Mouse (Mus musculus) c-Kit-negative CD71-positive TER-119-positive erythroid progenitor cells, embryonic 14.5 days (primary cell): ENCODE measurements around the gene Dnal1.
A peak's percentile ranks its signal among the peaks of the same experiment; 100 is the strongest.

ENCODE experiments used
- DNase-seq: peaks from one replicate; pipeline ENCODE4 v3.0.0-alpha.2; 2013; ENCODE audit warnings: low read depth, low spot score

The Dnal1 gene

GRCm38 (mm10) chr12:84185547-84185946 lies 71.4 kb downstream of the Dnal1 start:
- no peak for DNase-seq

- DNase-seq = no peak
These were observed 72.4 kb downstream of the Dnal1 start for GRCm38 (mm10) chr12:84186536-84186935.

- DNase-seq = no peak
These were observed 72.8 kb downstream of the Dnal1 start for GRCm38 (mm10) chr12:84186950-84187349.

GRCm38 (mm10) chr12:84187752-84188601 lies 73.8 kb downstream of the Dnal1 start:
- DNase-seq = no peak

GRCm38 (mm10) chr12:84188881-84189444 lies 74.8 kb downstream of the Dnal1 start:
- DNase-seq = no peak

- no peak for DNase-seq
These were observed 76.1 kb downstream of the Dnal1 start for GRCm38 (mm10) chr12:84190151-84190820.

- no peak for DNase-seq
These were observed 77.0 kb downstream of the Dnal1 start for GRCm38 (mm10) chr12:84191190-84191589.

- no peak for DNase-seq
These were observed 77.6 kb downstream of the Dnal1 start for GRCm38 (mm10) chr12:84191770-84192169.

GRCm38 (mm10) chr12:84192280-84192679 lies 78.1 kb downstream of the Dnal1 start:
- DNase-seq = no peak

- no peak for DNase-seq
These were observed 78.8 kb downstream of the Dnal1 start for GRCm38 (mm10) chr12:84192741-84193641.

GRCm38 (mm10) chr12:84193642-84194399 lies 79.7 kb downstream of the Dnal1 start:
- peak; percentile 75 for DNase-seq

GRCm38 (mm10) chr12:84194400-84195109 lies 80.4 kb downstream of the Dnal1 start:
- DNase-seq = no peak

GRCm38 (mm10) chr12:84195195-84195594 lies 81.0 kb downstream of the Dnal1 start:
- DNase-seq = no peak
